Mouse (Mus musculus) layer of hippocampus, postnatal 14 days (tissue): ENCODE measurements around the gene Sec23ip. TPM values are rescaled to one million over a fixed set of nuclear protein-coding genes. Genes with fewer than 3 reads are reported as not detected.
A peak's percentile ranks its signal among the peaks of the same experiment; 100 is the strongest.
"Not testable (repeated sequence)": the region's sequence is repeated elsewhere in the genome, so short reads cannot be mapped to it uniquely, and the experiment has no call there.

Source experiments
- DNase-seq, 2 experiments: peaks; one replicate each; pipeline ENCODE4 v3.0.0; 2021 to 2022; ENCODE audit warnings: low spot score in 2 of 2, mixed read lengths in 1 of 2
- long read RNA-seq, 2 experiments: library from polyadenylated mRNA; stranded (forward); transcript quantifications; one replicate each; pipeline ENCODE4 v2.0.0; 2021
- total RNA-seq, 2 experiments: library from RNA; stranded (reverse); gene quantifications; 2 replicates each; pipeline ENCODE4 v1.2.3; 2021

Sec23ip gene
- 10 to 100 TPM; 47.2 to 49.3 TPM for total RNA-seq
- long read RNA-seq, experiment 1, full-length matches to known transcripts: 12 of 27 reads
- long read RNA-seq, experiment 1, partial matches to known transcripts: 1 of 27 reads
- long read RNA-seq, experiment 1, other reads (novel, unspliced or antisense): 14 of 27 reads
- long read RNA-seq, experiment 2, full-length matches to known transcripts: 23 of 43 reads
- long read RNA-seq, experiment 2, partial matches to known transcripts: 3 of 43 reads
- long read RNA-seq, experiment 2, other reads (novel, unspliced or antisense): 17 of 43 reads

GRCm38 (mm10) chr7:128744684-128745485 lies at the start of gene Sec23ip:
TSS of gene Sec23ip (plus strand) at chr7:128744943.
- DNase-seq: peak; percentile 95 to 99

- not testable (repeated sequence) for DNase-seq
These were observed 44.8 kb upstream of the Sec23ip start for GRCm38 (mm10) chr7:128699959-128700358.

GRCm38 (mm10) chr7:128705735-128706134 lies 39.0 kb upstream of the Sec23ip start:
- DNase-seq: peak; percentile 78 to 79

- no peak for DNase-seq
These were observed 26.8 kb upstream of the Sec23ip start for GRCm38 (mm10) chr7:128717991-128718390.

- DNase-seq: peak; percentile 65 to 93
These were observed 20.0 kb upstream of the Sec23ip start for GRCm38 (mm10) chr7:128724761-128725160.

- DNase-seq: no peak
These were observed 19.6 kb upstream of the Sec23ip start for GRCm38 (mm10) chr7:128725189-128725588.

- no peak for DNase-seq
These were observed 17.7 kb upstream of the Sec23ip start for GRCm38 (mm10) chr7:128726999-128727398.

GRCm38 (mm10) chr7:128727701-128728100 lies 17.0 kb upstream of the Sec23ip start:
- no peak for DNase-seq

- no peak for DNase-seq
These were observed 16.0 kb upstream of the Sec23ip start for GRCm38 (mm10) chr7:128728738-128729137.

- DNase-seq: peak; percentile 15 to 22
These were observed 13.2 kb upstream of the Sec23ip start for GRCm38 (mm10) chr7:128731585-128731984.

GRCm38 (mm10) chr7:128738041-128738440 lies 6.7 kb upstream of the Sec23ip start:
- DNase-seq: no peak

GRCm38 (mm10) chr7:128739116-128739461 lies 5.7 kb upstream of the Sec23ip start:
- no peak for DNase-seq

GRCm38 (mm10) chr7:128739462-128740277 lies 5.1 kb upstream of the Sec23ip start:
- DNase-seq: peak; percentile 32 to 46

- DNase-seq: peak; percentile 93 to 97
These were observed 4.4 kb upstream of the Sec23ip start, which contains the start of gene Mcmbp for GRCm38 (mm10) chr7:128740334-128740733. TSS of gene Mcmbp (minus strand) at chr7:128740495.

GRCm38 (mm10) chr7:128743898-128744297 lies 845 bp upstream of the Sec23ip start:
- DNase-seq: no peak

GRCm38 (mm10) chr7:128746151-128746550 lies 1.4 kb downstream of the Sec23ip start:
- DNase-seq: peak in 1 of 2 experiments; percentile 29

- no peak for DNase-seq
These were observed 4.0 kb downstream of the Sec23ip start for GRCm38 (mm10) chr7:128748758-128749157.

- no peak for DNase-seq
These were observed 5.6 kb downstream of the Sec23ip start for GRCm38 (mm10) chr7:128750296-128750695.

GRCm38 (mm10) chr7:128752012-128752411 lies 7.3 kb downstream of the Sec23ip start:
- no peak for DNase-seq

- DNase-seq: no peak
These were observed 10.7 kb downstream of the Sec23ip start for GRCm38 (mm10) chr7:128755396-128755795.

- no peak for DNase-seq
These were observed 14.2 kb downstream of the Sec23ip start for GRCm38 (mm10) chr7:128758948-128759347.
